Mouse (Mus musculus): Measurements from ENCODE around the gene Slc1a2.

DNA sequence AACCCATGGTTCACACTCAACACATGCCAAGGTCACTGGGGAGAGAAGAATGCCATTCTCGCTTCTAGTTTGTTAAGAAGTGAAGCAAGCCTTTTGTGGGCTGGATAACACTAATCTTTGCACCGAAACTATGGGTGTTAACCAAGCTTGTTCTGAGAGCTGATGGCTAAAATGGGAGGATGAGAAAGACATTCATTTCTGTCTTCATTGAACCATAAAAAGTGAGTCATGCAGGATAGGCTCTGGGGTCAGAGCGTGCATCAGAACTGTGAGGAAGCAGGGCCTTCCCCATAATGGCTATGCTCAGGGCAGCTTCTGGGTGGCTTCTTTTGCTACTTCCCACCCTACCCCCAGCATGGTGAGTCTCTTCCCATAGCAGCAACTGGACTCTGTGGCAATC is 42.9 kb downstream of the Slc1a2 start:
- TF ChIP-seq CTCF (IDR thresholded peaks at IDR 0.05; ENCODE audit: borderline replicate concordance, insufficient read depth, low read length) (no peak), POLR2A (IDR thresholded peaks at IDR 0.05; ENCODE audit: low read depth, low read length) (no peak)
